Mouse (Mus musculus) adrenal gland, adult 8-10 months (tissue): ENCODE results near the gene Evx2. TPM values are rescaled to one million over a fixed set of nuclear protein-coding genes. Genes with fewer than 3 reads are reported as not detected.

Experiments used
- DNase-seq: peaks from one replicate; pipeline ENCODE4 v3.0.0; 2022
- microRNA-seq, 2 experiments: library from miRNA; unstranded; fragments of <30 nt; microRNA quantifications; one replicate each; pipeline ENCODE4 v1.2.0; 2022
- total RNA-seq, 4 experiments: library from RNA; stranded (reverse); gene quantifications; 2 replicates each; pipeline ENCODE4 v1.2.4; 2022

Evx2 gene
- total RNA-seq, 4 experiments from 2014 or later = not detected

- no peak for DNase-seq
These were observed 48.0 kb downstream of the Evx2 start for GRCm38 (mm10) chr2:74611406-74611805.

- DNase-seq = no peak
These were observed 50.0 kb downstream of the Evx2 start for GRCm38 (mm10) chr2:74609350-74609749.

- no peak for DNase-seq
These were observed 53.1 kb downstream of the Evx2 start for GRCm38 (mm10) chr2:74606087-74606760.

- no peak for DNase-seq
These were observed 55.3 kb downstream of the Evx2 start for GRCm38 (mm10) chr2:74604011-74604410.

Small RNA genes lying within 50 kb of the gene (microRNA-seq; reads per million reads assigned to microRNA genes)
- gene Gm44463 = 0 reads per million in 2 experiments

Other genes with a start within 250 kb of the Evx2 start
- 10 to 100 TPM; 14.7 to 18.8 (median 17.2) TPM for gene Lnpk, start 80.1 kb downstream of the Evx2 start, total RNA-seq
- gene Hoxd13, start 8.8 kb upstream of the Evx2 start, total RNA-seq = not detected
- gene Hoxd12, start 15.5 kb upstream of the Evx2 start, total RNA-seq = not detected
- gene Hoxd11, start 20.0 kb upstream of the Evx2 start, total RNA-seq = not detected
- gene Hoxd10, start 32.4 kb upstream of the Evx2 start, total RNA-seq = not detected
- gene Hoxd9, start 38.2 kb upstream of the Evx2 start, total RNA-seq = 1 to 10 TPM; 6.5 to 9.2 (median 7.0) TPM
- 10 to 100 TPM; 33.3 to 45.8 (median 36.6) TPM for gene Hoxd8, start 45.1 kb upstream of the Evx2 start, total RNA-seq
- gene Hoxd3, start 52.4 kb upstream of the Evx2 start, total RNA-seq = 1 to 10 TPM in 3 of 4 experiments, under 1 TPM in 1; 0.73 to 1.9 (median 1.5) TPM
- gene Hoxd4, start 52.4 kb upstream of the Evx2 start, total RNA-seq = 10 to 100 TPM; 16.8 to 37.2 (median 31.3) TPM
- 1 to 10 TPM; 1.3 to 3.6 (median 3.2) TPM for gene Gm28230, start 67.2 kb upstream of the Evx2 start, total RNA-seq
- not detected for gene Hoxd1, start 103.4 kb upstream of the Evx2 start, total RNA-seq
- 10 to 100 TPM; 55.4 to 98.2 (median 75.5) TPM for gene Mtx2, start 166.2 kb upstream of the Evx2 start, total RNA-seq